Comparison of ENCODE assay signal across 14 mouse cellular contexts in genomic region chr11:20403456-20403855, GRCm38 (mm10).
"Had no signal": no experiment of that assay in that cellular context is flagged by ENCODE, and none has a peak within 500 bp of the region (broad histone marks: within the 10 kb centered on the region; RNA-seq: fewer than 3 reads in every experiment).

No protein-coding gene starts in this region.

- H3K9ac ChIP-seq: limb, embryonic 12.5 days; liver, embryonic 13.5 days; liver, postnatal 0 days; lung, embryonic 15.5 days; midbrain, embryonic 12.5 days; neural tube, embryonic 13.5 days had no signal

- H3K4me1 ChIP-seq: neural tube, embryonic 13.5 days had no signal

- DNase-seq: kidney, adult 8-10 months; kidney, postnatal 25 days; liver; liver, embryonic 13.5 days; liver, postnatal 0 days; right cerebral cortex, postnatal 14 days had no signal

- H3K27me3 ChIP-seq: limb, embryonic 12.5 days; liver, embryonic 13.5 days; lung, embryonic 15.5 days; midbrain, embryonic 12.5 days; neural tube, embryonic 13.5 days had no signal

- H3K27ac ChIP-seq: left cerebral cortex, adult 2 months; limb, embryonic 12.5 days; liver, embryonic 13.5 days; lung, embryonic 15.5 days; macrophage; midbrain, embryonic 12.5 days; neural tube, embryonic 13.5 days; stomach, postnatal 0 days had no signal

- H3K36me3 ChIP-seq: limb, embryonic 12.5 days; liver, embryonic 13.5 days; lung, embryonic 15.5 days; midbrain, embryonic 12.5 days; neural tube, embryonic 13.5 days had no signal

- ATAC-seq: liver, postnatal 0 days; midbrain, embryonic 16.5 days had no signal

- H3K9me3 ChIP-seq: limb, embryonic 12.5 days; liver, embryonic 13.5 days; lung, embryonic 15.5 days; midbrain, embryonic 12.5 days; neural tube, embryonic 13.5 days had no signal

- H3K4me2 ChIP-seq: limb, embryonic 12.5 days; liver, embryonic 13.5 days; lung, embryonic 15.5 days; midbrain, embryonic 12.5 days; neural tube, embryonic 13.5 days had no signal

- H3K4me3 ChIP-seq: left cerebral cortex, adult 2 months; limb, embryonic 12.5 days; liver, embryonic 13.5 days; lung, embryonic 15.5 days; midbrain, embryonic 12.5 days; neural tube, embryonic 13.5 days had no signal
